Mouse (Mus musculus) A20 (cell line): ENCODE data around the gene Dgkq.

ENCODE experiments used
- DNase-seq: peaks from one replicate; pipeline ENCODE4 v3.0.0-alpha.2; 2011; ENCODE audit warnings: low read depth, low spot score

Gene Dgkq

DNA sequence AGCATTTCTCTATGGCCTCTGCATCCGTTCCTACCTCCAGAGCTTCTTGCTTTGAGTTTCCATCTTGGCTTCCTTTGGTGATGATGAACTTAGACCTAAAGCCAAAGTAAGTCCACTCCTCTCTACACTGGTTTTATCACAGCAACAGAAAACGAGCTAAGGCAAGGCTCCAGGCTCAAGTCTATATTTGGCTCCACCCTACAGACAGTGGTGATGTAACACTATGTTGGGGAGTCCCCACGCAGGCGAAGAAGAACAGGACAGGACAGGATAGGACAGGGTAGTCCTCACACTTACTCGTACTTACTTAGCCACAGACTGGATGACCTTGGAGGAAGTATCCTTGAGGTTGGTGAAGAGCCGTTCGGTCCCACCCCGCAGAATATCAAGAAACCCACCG is 66.9 kb downstream of the Dgkq start:
- no peak for DNase-seq

DNA sequence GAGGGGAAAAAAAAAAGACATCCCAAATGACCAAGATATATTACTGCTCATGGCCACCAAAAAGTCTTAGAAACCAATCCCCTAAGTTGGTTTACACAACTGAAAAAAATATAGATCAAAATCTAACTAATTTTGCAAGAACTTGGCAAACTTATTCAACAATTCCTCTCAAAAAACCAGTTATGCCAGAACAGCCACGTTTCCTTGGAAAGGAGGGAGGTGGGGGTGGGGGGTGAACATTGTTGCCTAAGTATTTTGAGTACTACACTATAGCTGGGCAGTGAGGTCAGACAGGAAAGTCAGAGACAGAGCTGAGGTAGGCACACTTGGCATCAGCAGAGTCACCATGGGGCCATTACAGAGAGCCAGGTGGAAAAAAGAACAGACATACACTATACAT is 69.5 kb downstream of the Dgkq start:
- DNase-seq: no peak
